ENCODE assay signal across 9 mouse cellular contexts in the genomic region with DNA sequence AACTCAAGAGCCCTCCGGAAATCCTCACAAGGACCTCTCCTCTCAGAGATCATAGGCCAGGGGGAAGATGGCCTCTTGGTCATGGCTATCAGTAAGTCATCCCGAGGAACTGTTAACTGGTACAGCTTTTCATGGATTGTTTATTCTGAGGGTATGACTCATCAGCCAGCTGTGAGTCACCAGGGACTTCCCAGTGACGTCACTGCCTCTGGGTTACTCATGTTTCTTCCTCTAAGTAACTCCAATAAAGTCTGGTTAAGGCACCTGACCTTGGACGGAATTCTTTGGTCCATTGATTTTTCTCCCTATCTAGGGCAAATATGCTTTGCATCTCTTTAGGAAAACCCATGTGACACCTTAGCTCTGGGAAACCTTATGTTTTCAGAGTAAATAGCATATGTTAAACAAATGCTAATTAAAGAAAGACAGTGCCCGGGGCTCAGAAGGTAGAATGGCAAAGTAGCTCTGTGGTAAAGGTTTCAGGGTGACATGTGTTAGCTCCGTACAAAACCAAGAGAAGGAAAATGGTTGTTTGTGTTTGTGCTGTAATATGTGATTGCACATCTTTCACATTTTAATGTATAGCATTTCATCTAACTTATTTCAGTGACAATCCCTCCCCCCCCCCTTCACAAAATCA.
DNase-seq lines count a peak whose midpoint lies in the region; ATAC-seq and TF ChIP-seq lines count a peak whose summit lies in the region.
"Had no signal": no experiment of that assay in that cellular context is flagged by ENCODE, and none has a peak within 500 bp of the region (broad histone marks: within the 10 kb centered on the region; RNA-seq: fewer than 3 reads in every experiment).

No protein-coding gene starts in this region.

- no peak overlapping the region for H3K9ac ChIP-seq in intestine, postnatal 0 days (ENCODE audit: low read depth, low read length)
- H3K9ac ChIP-seq in forebrain, embryonic 12.5 days = no peak overlapping the region
- H3K9ac ChIP-seq: liver, embryonic 13.5 days had no signal

- DNase-seq in right cerebral cortex, adult 18-20 months = peak; percentile 70
- no peak for DNase-seq in right cerebral cortex, postnatal 4 days
- peak; percentile 79 for DNase-seq in adrenal gland, postnatal 14 days
- peak; percentile 55 for DNase-seq in lung, postnatal 36 days
- no peak for DNase-seq in layer of hippocampus, postnatal 10 days (ENCODE audit: low spot score in 2 of 2)
- no peak for DNase-seq in T-cell, adult 2 months (ENCODE audit: low spot score)
- DNase-seq: liver, embryonic 13.5 days had no signal

- ATAC-seq in intestine, postnatal 0 days = peak; percentile 91
- ATAC-seq in forebrain, embryonic 12.5 days (ENCODE audit: low FRiP score) = no peak

- H3K4me2 ChIP-seq in intestine, postnatal 0 days (replicated peaks; ENCODE audit: low read depth) = no peak overlapping the region
- no peak overlapping the region for H3K4me2 ChIP-seq in forebrain, embryonic 12.5 days
- H3K4me2 ChIP-seq: liver, embryonic 13.5 days had no signal

- H3K27me3 ChIP-seq in intestine, postnatal 0 days (replicated peaks; ENCODE audit: control insufficient read depth, insufficient read depth, low read length) = no peaks in the 10 kb centered on the region
- no peaks in the 10 kb centered on the region for H3K27me3 ChIP-seq in forebrain, embryonic 12.5 days
- H3K27me3 ChIP-seq: liver, embryonic 13.5 days had no signal

- H3K36me3 ChIP-seq in intestine, postnatal 0 days (ENCODE audit: control insufficient read depth, insufficient read depth) = no peaks in the 10 kb centered on the region
- H3K36me3 ChIP-seq in forebrain, embryonic 12.5 days (replicated peaks) = no peaks in the 10 kb centered on the region
- H3K36me3 ChIP-seq: liver, embryonic 13.5 days had no signal

- H3K4me3 ChIP-seq in intestine, postnatal 0 days (ENCODE audit: low read depth, low read length) = no peak overlapping the region
- no peak overlapping the region for H3K4me3 ChIP-seq in forebrain, embryonic 12.5 days (replicated peaks)
- H3K4me3 ChIP-seq: liver, embryonic 13.5 days had no signal

- no peak for TF ChIP-seq CTCF in intestine, postnatal 0 days (IDR thresholded peaks at IDR 0.05; ENCODE audit: low read depth)

- no peak overlapping the region for H3K27ac ChIP-seq in intestine, postnatal 0 days (ENCODE audit: low read depth, low read length)
- H3K27ac ChIP-seq in forebrain, embryonic 12.5 days = no peak overlapping the region
- H3K27ac ChIP-seq: liver, embryonic 13.5 days had no signal

- 0 out of 2 replicates have a peak, but pooled peaks cover 3% of the 10 kb centered on the region for H3K4me1 ChIP-seq in intestine, postnatal 0 days (replicated peaks; ENCODE audit: control insufficient read depth, insufficient read depth, low read length)
- H3K4me1 ChIP-seq in forebrain, embryonic 12.5 days = no peaks in the 10 kb centered on the region
- H3K4me1 ChIP-seq: liver, embryonic 13.5 days had no signal

- H3K9me3 ChIP-seq in intestine, postnatal 0 days (ENCODE audit: control insufficient read depth) = no peaks in the 10 kb centered on the region
- no peaks in the 10 kb centered on the region for H3K9me3 ChIP-seq in forebrain, embryonic 12.5 days
- H3K9me3 ChIP-seq: liver, embryonic 13.5 days had no signal

- 19% methylated on average over 6 of the region's 6 CpGs for WGBS in intestine, postnatal 0 days
- WGBS in forebrain, embryonic 12.5 days = 69% methylated on average over 6 of the region's 6 CpGs

Comparison
In these comparisons a context has a peak if more than half of its experiments do, and no peak if none do; other contexts are left out.
1. DNase-seq: peak in right cerebral cortex, adult 18-20 months (single experiment), adrenal gland, postnatal 14 days (single experiment) and lung, postnatal 36 days (single experiment); none in right cerebral cortex, postnatal 4 days (single experiment), layer of hippocampus, postnatal 10 days (0 of 2) and T-cell, adult 2 months (single experiment).